Mouse (Mus musculus) adrenal gland, postnatal 4 days (tissue): ENCODE measurements around the gene Baz1a. TPM values are rescaled to one million over a fixed set of nuclear protein-coding genes. Genes with fewer than 3 reads are reported as not detected.
"Not testable (repeated sequence)": the region's sequence is repeated elsewhere in the genome, so short reads cannot be mapped to it uniquely, and the experiment has no call there.

Experiments
- DNase-seq, 2 experiments: peaks; one replicate each; pipeline ENCODE4 v3.0.0; 2021 to 2022; ENCODE audit warnings: low spot score in 2 of 2, mixed read lengths in 2 of 2
- total RNA-seq, 2 experiments: library from RNA; stranded (reverse); gene quantifications; 2 replicates each; pipeline ENCODE4 v1.2.3; 2021

Gene Baz1a
- total RNA-seq, 2 experiments from 2014 or later, result 16.4 to 21.4 TPM

GRCm38 (mm10) chr12:55013031-55013430 is 1.1 kb downstream of the Baz1a start:
- DNase-seq, result no peak

- no peak for DNase-seq
Measured at GRCm38 (mm10) chr12:55007361-55008008, 6.7 kb downstream of the Baz1a start.

- no peak for DNase-seq
Measured at GRCm38 (mm10) chr12:55006071-55006470, 8.1 kb downstream of the Baz1a start.

DNA sequence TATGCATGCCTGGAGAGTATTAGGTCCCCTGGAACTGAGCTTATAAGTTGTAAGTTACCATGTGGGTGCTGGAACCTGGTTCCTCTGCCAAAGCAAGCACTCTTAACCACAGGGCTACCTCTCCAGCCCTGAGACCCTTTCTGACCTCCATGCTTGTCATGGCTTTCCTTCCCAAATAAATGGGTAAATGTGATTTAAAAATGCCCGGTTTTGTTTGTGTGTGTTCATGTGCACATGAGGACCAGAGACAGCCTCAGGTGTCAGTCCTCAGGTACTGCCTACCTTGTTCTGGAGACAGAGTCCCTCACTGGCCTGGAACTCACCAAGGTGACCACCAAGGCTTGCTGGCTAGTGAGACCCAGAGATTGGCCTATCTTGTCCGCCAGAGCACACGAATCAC is 9.8 kb downstream of the Baz1a start:
- DNase-seq, result no peak

DNA sequence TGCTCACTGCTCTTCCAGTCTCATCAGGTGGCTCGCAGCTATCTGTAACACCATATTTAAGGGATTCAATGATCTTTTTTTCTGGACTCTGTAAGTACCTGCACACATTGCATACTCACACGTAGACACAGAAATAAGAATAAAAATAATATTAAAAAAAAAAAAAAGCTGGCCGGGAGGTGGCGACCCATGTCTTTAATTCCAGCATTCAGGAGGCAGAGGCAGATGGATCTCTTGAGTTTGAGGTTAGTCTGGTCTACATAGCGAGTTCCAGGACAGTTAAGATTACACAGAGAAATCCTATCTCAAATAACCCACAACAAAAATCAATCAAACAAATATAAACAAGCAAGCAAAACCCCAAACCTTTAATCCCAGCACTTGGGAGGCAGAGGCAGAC is 10.3 kb downstream of the Baz1a start:
- DNase-seq, result no peak

- not testable (repeated sequence) for DNase-seq
Measured at GRCm38 (mm10) chr12:55002532-55002931, 11.6 kb downstream of the Baz1a start.

GRCm38 (mm10) chr12:54999016-54999690 is 15.0 kb downstream of the Baz1a start:
- DNase-seq, result no peak

DNA sequence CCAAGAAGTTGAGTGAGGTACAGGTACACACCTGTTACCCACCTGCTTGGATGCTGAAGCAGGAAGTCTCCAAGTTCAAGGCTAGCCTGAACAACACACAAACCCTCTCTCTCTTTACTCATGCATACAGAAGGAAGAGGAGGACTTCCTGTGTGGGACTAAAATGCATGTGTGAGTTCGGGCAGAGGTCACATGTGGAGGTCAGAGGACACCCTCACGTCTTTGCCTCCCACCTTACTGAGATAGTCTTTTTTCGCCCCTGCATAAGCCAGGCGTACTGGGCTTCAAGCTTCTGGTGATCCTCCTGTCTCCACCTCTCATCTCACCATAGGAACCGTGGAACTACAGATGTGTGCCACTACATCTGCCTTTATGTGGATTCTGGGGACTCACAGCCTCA is 15.7 kb downstream of the Baz1a start:
- no peak for DNase-seq

DNA sequence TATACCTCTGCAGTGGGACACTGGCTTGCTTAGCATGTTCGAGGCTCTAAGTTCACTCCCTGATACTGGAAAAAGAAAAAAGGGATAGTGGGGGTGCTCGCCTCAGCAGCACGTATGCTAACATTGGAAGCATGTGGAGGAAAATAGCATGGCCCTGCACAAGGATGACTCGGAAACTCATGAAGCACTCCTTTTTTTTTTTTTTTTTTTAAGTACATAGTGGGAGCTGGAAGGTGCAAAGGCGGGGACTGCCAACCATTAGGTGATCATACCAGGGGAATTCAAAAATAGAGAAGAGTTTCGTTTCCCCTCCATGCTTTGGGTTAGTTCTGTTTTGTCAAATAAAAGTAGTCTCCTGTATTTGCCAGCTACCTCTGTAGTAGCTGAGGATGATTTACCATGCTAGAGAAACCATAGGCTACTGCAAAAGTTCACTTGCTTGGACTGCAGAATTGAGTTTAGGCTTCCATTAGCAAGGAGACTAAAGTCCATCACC is 17.1 kb downstream of the Baz1a start:
- no peak for DNase-seq

- no peak for DNase-seq
Measured at GRCm38 (mm10) chr12:54995965-54996364, 18.2 kb downstream of the Baz1a start.

DNA sequence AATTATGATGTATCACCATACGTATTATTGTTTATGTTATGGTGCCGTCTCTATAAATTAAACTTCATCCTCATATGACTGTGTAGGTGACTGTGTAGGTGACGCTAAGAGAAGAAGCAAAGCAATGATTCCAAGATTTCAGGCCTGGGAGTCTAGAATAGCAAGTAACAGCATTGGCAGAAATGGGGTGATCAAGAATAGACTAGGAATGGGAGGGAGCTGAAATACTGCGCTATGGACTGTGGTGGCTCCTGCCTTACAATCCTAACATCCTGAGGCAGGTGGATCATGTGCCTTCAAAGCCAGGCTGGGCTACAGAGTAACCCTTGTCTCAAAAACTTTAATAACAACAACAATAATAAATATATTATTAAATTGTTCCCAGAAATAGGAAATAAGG is 19.7 kb downstream of the Baz1a start:
- DNase-seq, result no peak

DNA sequence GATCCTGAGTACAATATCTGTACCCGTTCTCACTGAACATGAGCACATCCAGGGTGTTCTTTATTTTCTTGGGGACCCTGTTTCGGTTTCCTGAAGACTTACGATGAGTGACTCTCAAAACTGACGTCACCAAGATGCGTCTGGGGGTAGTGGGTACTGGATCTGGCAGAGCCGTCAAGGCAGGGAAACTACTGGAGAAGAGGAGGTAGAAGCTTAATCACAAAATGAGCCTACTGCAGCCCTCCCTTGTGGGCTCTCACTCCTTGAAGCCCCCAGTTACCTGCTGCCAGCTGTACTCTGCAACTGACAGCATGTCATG is 20.1 kb downstream of the Baz1a start:
- no peak for DNase-seq

GRCm38 (mm10) chr12:54993246-54994067 is 20.7 kb downstream of the Baz1a start:
- no peak for DNase-seq

DNA sequence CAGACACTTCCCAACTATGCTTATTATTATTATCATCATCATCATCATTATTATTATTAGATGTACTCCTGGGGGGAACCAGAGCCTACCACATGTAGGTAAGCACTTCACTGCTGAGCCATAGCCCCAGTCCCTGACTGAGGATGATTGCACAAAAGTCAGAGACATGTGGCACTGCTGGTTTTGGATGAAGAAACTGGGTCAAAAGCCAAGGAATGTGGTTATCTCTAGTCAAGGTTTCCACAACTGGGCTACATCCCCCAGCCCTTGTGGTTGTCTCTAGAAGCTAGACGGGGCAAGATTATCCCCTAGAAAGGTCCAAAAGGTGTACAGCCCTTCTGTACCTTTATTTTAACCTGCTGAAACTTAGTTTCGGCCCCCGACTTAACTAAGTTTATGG is 21.3 kb downstream of the Baz1a start:
- no peak for DNase-seq

GRCm38 (mm10) chr12:54988323-54988850 is 25.8 kb downstream of the Baz1a start:
- DNase-seq, result no peak

GRCm38 (mm10) chr12:54987156-54987555 is 27.0 kb downstream of the Baz1a start:
- no peak for DNase-seq

- DNase-seq, result peak; percentile 26 to 44
Measured at GRCm38 (mm10) chr12:54986052-54986717, 28.0 kb downstream of the Baz1a start, which contains the start of gene Gm20403. Gm20403 (minus strand) TSS chr12:54986529.

DNA sequence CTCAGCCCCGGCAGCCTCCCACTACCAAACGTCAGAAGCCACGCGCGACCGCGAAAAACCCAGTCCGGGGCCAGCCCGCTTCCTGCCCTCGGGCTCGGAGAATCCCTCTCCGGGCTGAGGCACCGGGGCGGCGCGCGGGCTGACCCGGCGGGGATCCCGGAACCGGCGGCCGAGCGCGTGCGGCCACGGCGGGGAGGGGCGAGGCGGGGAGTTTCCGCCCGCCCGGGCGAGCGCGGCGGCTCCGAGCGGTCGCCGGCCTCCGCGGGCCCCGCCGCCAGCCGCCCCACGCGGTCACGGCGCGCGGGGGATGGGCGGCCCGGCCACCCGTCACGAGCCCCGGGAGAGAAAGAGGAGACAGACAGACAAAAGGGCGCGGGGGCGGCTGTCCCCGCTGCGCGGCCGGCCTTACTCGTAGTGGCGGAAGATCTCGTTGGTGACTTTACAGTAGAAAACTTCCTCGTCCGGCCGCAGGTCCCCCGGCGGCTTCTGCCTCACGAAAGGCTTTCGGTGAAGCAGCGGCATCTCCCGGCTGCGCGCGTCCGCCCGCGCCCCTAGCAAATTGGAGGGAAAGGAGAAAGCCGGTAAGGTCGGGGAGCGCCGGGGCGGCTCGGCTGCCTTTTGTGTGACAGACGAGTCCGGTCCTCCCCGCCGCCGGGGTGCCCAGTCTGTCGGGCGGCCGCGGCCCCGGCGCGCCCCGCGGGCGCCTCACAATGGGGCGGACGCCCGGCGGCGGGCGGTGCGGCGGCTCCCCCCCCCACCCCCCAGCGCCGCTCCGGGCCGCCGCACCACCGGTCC is 28.7 kb downstream of the Baz1a start:
- DNase-seq, result peak; percentile 33 to 37

DNA sequence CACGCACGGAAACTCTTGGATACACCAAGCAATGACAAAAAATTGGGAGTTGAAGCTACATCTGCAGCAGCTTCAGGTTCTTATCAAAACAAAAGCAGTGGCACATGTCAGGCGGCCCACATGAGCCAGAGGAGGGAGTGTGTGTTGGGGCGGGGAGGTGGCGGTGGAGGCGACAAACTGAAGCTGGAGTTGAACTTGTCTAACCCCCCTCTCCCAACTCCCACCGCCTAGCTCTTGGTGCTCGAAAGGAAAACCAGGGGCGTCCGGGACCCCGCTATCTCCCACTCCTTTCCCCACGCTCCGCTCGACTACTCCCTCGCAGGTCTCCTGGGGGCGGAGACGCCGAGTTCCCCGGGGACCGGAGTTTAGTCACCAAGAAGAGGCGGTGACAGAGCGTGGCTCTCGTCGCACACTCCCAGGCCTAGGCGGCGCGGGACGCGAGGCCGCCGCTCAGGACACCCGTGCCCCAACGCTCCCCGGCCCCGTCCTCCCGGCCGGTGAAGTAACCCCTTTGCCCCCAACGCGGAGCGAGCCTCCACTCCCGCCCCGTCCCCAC is 29.4 kb downstream of the Baz1a start:
- DNase-seq, result peak; percentile 33 to 45
